Mouse (Mus musculus) ZHBTc4 (cell line): ENCODE data around the gene Hoxa4.

Experiments used
- DNase-seq: peaks from one replicate; pipeline ENCODE4 v3.0.0-alpha.2; 2011; ENCODE audit warnings: low read depth, low spot score

Hoxa4 gene

GRCm38 (mm10) chr6:52190906-52191810 is at the start of gene Hoxa4:
Gene Hoxa4, minus strand, starts transcription at chr6:52191753.
- no peak for DNase-seq

GRCm38 (mm10) chr6:52241001-52241621 is 49.6 kb upstream of the Hoxa4 start:
- DNase-seq = no peak

DNA sequence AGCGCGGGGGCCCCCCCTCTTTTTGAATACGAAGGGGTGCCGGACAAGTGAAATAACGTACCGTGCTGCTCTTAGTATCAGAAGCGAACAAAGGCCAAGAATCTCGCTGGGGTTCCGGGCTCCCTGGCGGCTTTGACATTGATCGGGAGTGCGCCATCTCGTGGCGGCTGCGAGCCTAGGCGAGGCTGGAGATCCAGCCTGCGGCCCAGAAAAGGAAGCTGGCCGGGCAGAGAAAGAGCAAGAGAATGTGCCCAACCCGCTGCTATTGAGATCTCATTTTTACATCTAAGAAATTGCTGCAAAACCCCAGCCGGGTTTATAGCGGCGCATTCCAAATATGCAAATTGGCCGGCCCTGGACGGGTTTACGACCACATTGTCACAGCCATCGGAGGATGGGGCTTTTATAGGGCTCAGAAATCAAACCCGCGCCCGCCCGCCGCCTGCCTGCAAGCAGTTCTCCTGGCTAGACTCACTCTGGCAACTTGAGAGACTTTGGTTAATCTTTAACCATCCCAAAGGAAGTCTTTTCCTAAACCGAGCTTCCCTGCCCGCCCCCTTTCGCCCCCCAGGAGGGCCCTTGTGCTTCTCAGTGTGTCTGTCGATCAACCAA is 48.9 kb upstream of the Hoxa4 start, which contains the start of gene Hoxa10:
TSS of gene Hoxa10 (minus strand) at position 466 of the 612 bp plus-strand sequence.
- peak; percentile 93 for DNase-seq

DNA sequence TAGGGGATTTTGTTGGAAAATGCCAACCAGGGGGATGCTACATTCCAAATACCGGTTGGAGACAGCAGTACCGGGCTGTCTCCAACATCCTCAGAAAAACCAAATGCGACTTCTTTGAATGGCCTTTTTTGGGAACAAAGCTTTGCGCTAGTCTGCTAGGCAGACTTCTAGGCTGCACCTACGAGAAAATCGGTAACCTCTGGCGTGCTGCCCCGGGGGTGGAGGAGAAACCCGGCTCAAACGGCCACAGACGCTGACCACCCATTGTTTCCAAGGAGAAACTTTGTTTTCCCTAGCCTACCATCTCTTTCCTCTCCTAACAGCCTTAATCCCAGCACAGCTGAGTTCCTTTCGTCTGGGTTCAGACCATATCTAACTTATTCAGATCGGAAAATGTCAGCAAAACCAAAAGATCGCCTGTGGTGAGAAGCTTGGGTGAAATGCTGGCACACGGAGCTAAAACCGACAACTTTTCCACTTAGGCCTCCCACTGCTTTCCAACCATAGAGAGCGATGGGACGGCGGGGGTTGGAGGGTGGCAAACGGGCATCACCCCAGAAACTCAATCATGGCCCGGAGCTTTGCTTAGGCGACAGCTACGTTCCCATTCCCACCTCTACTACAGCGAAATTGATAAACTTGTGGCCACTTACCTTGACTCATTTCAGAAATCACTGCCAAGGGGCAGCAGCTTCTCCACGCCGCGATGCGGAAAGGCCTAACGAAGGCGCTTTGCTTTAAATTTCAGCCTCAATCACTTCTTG is 48.3 kb upstream of the Hoxa4 start:
- no peak for DNase-seq

DNA sequence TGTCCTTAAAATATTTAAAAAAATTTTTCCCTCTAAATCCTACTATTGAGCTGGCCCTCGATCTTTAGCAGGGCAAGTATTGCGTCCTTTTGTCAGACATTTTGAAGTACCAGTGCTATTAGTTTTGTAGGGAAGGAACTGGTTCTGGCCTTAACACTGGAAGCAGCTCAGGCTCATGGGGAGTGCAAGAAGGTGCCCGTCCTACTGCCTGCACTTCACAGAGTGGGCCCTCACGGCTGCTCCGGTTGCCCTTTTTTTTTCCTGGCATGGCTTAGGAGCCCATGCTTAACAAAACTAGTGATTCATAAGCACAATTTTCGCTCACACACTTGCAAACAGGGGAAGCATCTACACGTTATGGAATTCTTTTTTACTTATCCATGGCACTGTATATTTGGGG is 47.4 kb upstream of the Hoxa4 start:
- no peak for DNase-seq

DNA sequence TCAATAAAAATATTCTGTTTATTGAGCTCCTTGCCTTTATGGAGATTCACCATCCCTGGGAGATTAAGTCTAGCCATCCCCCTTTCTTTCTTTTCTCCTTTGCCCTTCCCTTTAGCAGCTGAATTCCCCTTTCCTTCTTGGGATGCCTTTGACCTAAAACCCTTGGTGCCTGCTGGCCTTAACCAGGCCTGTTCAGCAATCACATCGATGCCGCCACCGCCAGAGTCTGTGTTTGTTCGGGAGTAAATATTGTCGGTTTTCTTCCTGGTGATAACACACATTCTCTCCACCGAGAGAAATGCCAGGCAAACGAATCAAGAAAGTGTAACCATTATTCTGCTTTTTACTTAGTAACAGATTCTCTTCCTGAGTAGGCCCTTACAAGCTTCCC is 46.6 kb upstream of the Hoxa4 start:
- DNase-seq = no peak

GRCm38 (mm10) chr6:52237346-52238154 is 46.0 kb upstream of the Hoxa4 start:
- no peak for DNase-seq

DNA sequence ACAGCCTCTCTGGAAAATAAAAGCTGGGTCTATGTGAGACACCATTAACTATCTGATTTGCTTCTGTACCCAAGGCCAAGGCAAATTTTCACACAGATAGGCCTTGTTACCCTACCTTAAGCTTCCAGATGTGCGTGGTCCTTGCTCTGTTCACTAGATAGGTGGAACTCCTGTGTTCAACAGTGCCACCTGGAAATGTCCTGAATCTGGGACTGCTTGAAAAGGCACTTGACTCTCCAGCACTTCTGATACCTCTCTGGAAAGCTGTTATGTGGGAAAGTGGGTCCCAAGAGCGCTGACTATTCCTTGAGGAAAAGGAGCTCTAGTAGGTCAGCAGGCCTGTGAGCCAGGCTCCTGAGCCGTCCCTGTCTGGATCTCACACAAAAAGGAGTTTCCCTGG is 45.3 kb upstream of the Hoxa4 start:
- DNase-seq = no peak

DNA sequence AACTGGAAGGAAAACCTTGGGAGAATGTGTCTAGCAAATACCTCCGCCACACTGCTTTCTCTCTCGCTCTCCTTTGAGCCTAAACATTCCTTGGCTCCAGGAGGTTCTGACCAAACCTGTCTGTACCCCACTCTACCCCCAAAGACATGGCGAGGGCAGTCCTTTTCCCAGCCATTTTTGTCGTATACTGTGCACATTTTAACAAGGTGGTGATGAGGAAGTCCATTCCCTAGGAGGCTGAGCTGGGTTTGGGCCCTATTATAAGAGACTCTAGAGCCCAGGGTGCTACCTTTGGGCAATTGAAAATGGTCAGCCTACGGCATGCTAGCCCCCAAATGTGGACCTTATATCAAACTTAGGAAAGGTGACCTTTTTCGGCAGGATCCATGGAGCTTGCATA is 44.3 kb upstream of the Hoxa4 start:
- no peak for DNase-seq

- peak; percentile 12 for DNase-seq
These were observed 43.7 kb upstream of the Hoxa4 start for GRCm38 (mm10) chr6:52235267-52235666.

DNA sequence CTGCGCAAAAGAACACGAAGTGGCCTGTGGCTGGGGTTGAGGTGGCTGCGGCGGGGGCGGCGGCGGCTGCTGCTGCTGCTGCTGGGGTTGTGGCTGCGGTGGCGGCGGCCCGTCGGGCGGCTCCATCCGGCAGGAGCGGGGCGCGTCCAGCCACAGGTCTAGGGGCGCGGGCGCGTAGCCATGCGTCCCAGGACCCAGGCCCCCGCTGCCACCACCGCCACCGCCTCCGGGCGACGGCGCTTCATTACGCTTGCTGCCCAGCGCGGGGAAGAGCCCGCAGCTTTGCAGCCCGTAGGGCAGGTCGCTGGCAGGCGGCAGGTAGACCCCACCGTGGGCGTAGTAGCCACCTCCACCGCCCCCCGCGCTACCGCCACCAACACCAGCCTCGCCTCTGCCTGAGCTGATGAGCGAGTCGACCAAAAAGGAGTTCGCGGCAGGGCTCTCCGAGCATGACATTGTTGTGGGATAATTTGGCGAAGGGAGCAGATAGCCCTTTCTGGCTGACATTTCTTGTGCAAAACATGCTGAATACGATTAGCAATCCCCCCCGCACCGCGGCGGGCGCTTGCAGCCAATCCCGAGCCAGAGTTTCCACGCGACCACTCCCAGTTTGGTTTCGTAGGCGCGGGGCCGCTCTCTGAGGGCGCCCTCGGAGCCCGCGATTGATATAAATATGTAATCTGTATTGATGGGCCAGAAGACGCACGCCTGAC is 43.0 kb upstream of the Hoxa4 start:
- peak; percentile 46 for DNase-seq

- peak; percentile 66 for DNase-seq
These were observed 42.2 kb upstream of the Hoxa4 start for GRCm38 (mm10) chr6:52233546-52234427.

GRCm38 (mm10) chr6:52232984-52233545 is 41.5 kb upstream of the Hoxa4 start:
- peak; percentile 75 for DNase-seq

DNA sequence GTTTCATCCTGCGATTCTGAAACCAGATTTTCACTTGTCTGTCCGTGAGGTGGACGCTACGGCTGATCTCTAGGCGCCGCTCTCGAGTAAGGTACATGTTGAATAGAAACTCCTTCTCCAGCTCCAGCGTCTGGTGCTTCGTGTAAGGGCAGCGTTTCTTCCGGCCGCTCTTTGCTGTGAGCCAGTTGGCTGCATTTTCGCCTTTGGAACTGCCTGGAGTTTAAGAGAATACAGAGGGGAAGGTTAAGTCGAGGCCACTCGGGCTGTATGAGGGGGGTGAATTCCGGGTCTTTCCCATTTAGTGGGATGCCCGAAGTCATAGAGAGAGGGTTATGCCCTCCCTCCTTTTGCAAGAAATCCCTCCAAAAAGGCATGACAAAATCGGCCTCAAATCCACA is 41.0 kb upstream of the Hoxa4 start:
- peak; percentile 64 for DNase-seq

GRCm38 (mm10) chr6:52231885-52232567 is 40.5 kb upstream of the Hoxa4 start:
- DNase-seq = peak; percentile 60

- DNase-seq = no peak
These were observed 39.1 kb upstream of the Hoxa4 start, which contains the start of gene Hoxa9 for GRCm38 (mm10) chr6:52230516-52231165. Gene Hoxa9, minus strand, starts transcription at chr6:52231089.

GRCm38 (mm10) chr6:52229558-52230416 is 38.2 kb upstream of the Hoxa4 start:
- peak; percentile 70 for DNase-seq
